Mouse (Mus musculus): ENCODE measurements around the gene Atg10. TPM values are rescaled to one million over a fixed set of nuclear protein-coding genes. Genes with fewer than 3 reads are reported as not detected.

Atg10 gene
- polyA plus RNA-seq, 1 experiment = 11.1 TPM

- WGBS = 73% methylated on average over 3 of the region's 3 CpGs
- no peak for DNase-seq
- TF ChIP-seq POLR2A (IDR thresholded peaks at IDR 0.05; ENCODE audit: borderline replicate concordance, insufficient read depth, low read length) (no peak), CTCF (IDR thresholded peaks at IDR 0.05; ENCODE audit: borderline replicate concordance, insufficient read depth, low read depth, low read length) (no peak)
- H3K27ac ChIP-seq (ENCODE audit: insufficient read depth, low read length) = no peak overlapping the region
- no peak overlapping the region for H3K4me3 ChIP-seq (replicated peaks; ENCODE audit: insufficient read depth, low read depth, low read length)
- H3K4me1 ChIP-seq (ENCODE audit: control insufficient read depth, insufficient read depth, low read length) = no peaks in the 10 kb centered on the region
- no peaks in the 10 kb centered on the region for H3K27me3 ChIP-seq (ENCODE audit: control insufficient read depth, insufficient read depth, low read length)
Measured at GRCm38 (mm10) chr13:90988226-90988625, 235.5 kb downstream of the Atg10 start.

- H3K4me3 ChIP-seq (replicated peaks; ENCODE audit: insufficient read depth, low read depth, low read length) = no peak overlapping the region
- WGBS = 78% methylated on average over 3 of the region's 3 CpGs
- no peak overlapping the region for H3K27ac ChIP-seq (ENCODE audit: insufficient read depth, low read length)
- H3K27me3 ChIP-seq (ENCODE audit: control insufficient read depth, insufficient read depth, low read length) = no peaks in the 10 kb centered on the region
- TF ChIP-seq CTCF (IDR thresholded peaks at IDR 0.05; ENCODE audit: borderline replicate concordance, insufficient read depth, low read depth, low read length) (no peak), POLR2A (IDR thresholded peaks at IDR 0.05; ENCODE audit: borderline replicate concordance, insufficient read depth, low read length) (no peak)
- no peaks in the 10 kb centered on the region for H3K4me1 ChIP-seq (ENCODE audit: control insufficient read depth, insufficient read depth, low read length)
- no peak for DNase-seq
Measured at GRCm38 (mm10) chr13:90985417-90985816, 238.4 kb downstream of the Atg10 start.

GRCm38 (mm10) chr13:90984073-90984472, 239.7 kb downstream of the Atg10 start:
- no peaks in the 10 kb centered on the region for H3K27me3 ChIP-seq (ENCODE audit: control insufficient read depth, insufficient read depth, low read length)
- WGBS = 77% methylated on average over 2 of the region's 2 CpGs
- no peak for DNase-seq
- no peak overlapping the region for H3K27ac ChIP-seq (ENCODE audit: insufficient read depth, low read length)
- H3K4me3 ChIP-seq (replicated peaks; ENCODE audit: insufficient read depth, low read depth, low read length) = no peak overlapping the region
- no peak for TF ChIP-seq POLR2A (IDR thresholded peaks at IDR 0.05; ENCODE audit: borderline replicate concordance, insufficient read depth, low read length)
- TF ChIP-seq CTCF (IDR thresholded peaks at IDR 0.05; ENCODE audit: borderline replicate concordance, insufficient read depth, low read depth, low read length) = no peak
- H3K4me1 ChIP-seq (ENCODE audit: control insufficient read depth, insufficient read depth, low read length) = no peaks in the 10 kb centered on the region

GRCm38 (mm10) chr13:90981798-90982197, 242.0 kb downstream of the Atg10 start:
- DNase-seq = no peak
- H3K27ac ChIP-seq (ENCODE audit: insufficient read depth, low read length) = no peak overlapping the region
- no peak for TF ChIP-seq CTCF (IDR thresholded peaks at IDR 0.05; ENCODE audit: borderline replicate concordance, insufficient read depth, low read depth, low read length)
- TF ChIP-seq POLR2A (IDR thresholded peaks at IDR 0.05; ENCODE audit: borderline replicate concordance, insufficient read depth, low read length) = no peak
- H3K4me1 ChIP-seq (ENCODE audit: control insufficient read depth, insufficient read depth, low read length) = no peaks in the 10 kb centered on the region
- no peak overlapping the region for H3K4me3 ChIP-seq (replicated peaks; ENCODE audit: insufficient read depth, low read depth, low read length)
- 92% methylated on average over 1 of the region's 1 CpGs for WGBS
- H3K27me3 ChIP-seq (ENCODE audit: control insufficient read depth, insufficient read depth, low read length) = no peaks in the 10 kb centered on the region

- Histone ChIP-seq H3K4me1 (ENCODE audit: control insufficient read depth, insufficient read depth, low read length) (no peaks in the 10 kb centered on the region), H3K27ac (ENCODE audit: insufficient read depth, low read length) (no peak overlapping the region), H3K4me3 (replicated peaks; ENCODE audit: insufficient read depth, low read depth, low read length) (no peak overlapping the region), H3K27me3 (ENCODE audit: control insufficient read depth, insufficient read depth, low read length) (no peaks in the 10 kb centered on the region)
- 88% methylated on average over 6 of the region's 6 CpGs for WGBS
- TF ChIP-seq CTCF (IDR thresholded peaks at IDR 0.05; ENCODE audit: borderline replicate concordance, insufficient read depth, low read depth, low read length) = no peak
- no peak for TF ChIP-seq POLR2A (IDR thresholded peaks at IDR 0.05; ENCODE audit: borderline replicate concordance, insufficient read depth, low read length)
- DNase-seq = no peak
Measured at GRCm38 (mm10) chr13:90980878-90981674, 242.7 kb downstream of the Atg10 start.

- Histone ChIP-seq H3K4me1 (ENCODE audit: control insufficient read depth, insufficient read depth, low read length) (no peaks in the 10 kb centered on the region), H3K4me3 (replicated peaks; ENCODE audit: insufficient read depth, low read depth, low read length) (no peak overlapping the region), H3K27me3 (ENCODE audit: control insufficient read depth, insufficient read depth, low read length) (no peaks in the 10 kb centered on the region), H3K27ac (ENCODE audit: insufficient read depth, low read length) (no peak overlapping the region)
- TF ChIP-seq CTCF (IDR thresholded peaks at IDR 0.05; ENCODE audit: borderline replicate concordance, insufficient read depth, low read depth, low read length) (no peak), POLR2A (IDR thresholded peaks at IDR 0.05; ENCODE audit: borderline replicate concordance, insufficient read depth, low read length) (no peak)
- no peak for DNase-seq
- WGBS = 43% methylated on average over 3 of the region's 3 CpGs
Measured at GRCm38 (mm10) chr13:90977057-90977456, 246.7 kb downstream of the Atg10 start.

- no peak for TF ChIP-seq POLR2A (IDR thresholded peaks at IDR 0.05; ENCODE audit: borderline replicate concordance, insufficient read depth, low read length)
- TF ChIP-seq CTCF (IDR thresholded peaks at IDR 0.05; ENCODE audit: borderline replicate concordance, insufficient read depth, low read depth, low read length) = no peak
Measured at GRCm38 (mm10) chr13:90973409-90973808, 250.4 kb downstream of the Atg10 start.

More at GRCm38 (mm10) chr13:90973409-90973808, 250.4 kb downstream of the Atg10 start:
- WGBS = 63% methylated on average over 7 of the region's 7 CpGs
- H3K4me1 ChIP-seq (ENCODE audit: control insufficient read depth, insufficient read depth, low read length) = no peaks in the 10 kb centered on the region
- H3K27me3 ChIP-seq (ENCODE audit: control insufficient read depth, insufficient read depth, low read length) = no peaks in the 10 kb centered on the region
- no peak overlapping the region for H3K4me3 ChIP-seq (replicated peaks; ENCODE audit: insufficient read depth, low read depth, low read length)
- H3K27ac ChIP-seq (ENCODE audit: insufficient read depth, low read length) = no peak overlapping the region
- DNase-seq = no peak

All from cerebellum, adult 2 months (tissue).